Mouse (Mus musculus) embryonic facial prominence, embryonic 13.5 days (tissue): ENCODE data around the gene Cux1. TPM values are rescaled to one million over a fixed set of nuclear protein-coding genes. Genes with fewer than 3 reads are reported as not detected.

Experiments
- ATAC-seq: fragments of 200-750 bp; cut with Nextera tagmentation; 2 replicates; pipeline ENCODE4 v1.8.0; 2017; ENCODE audit warnings: low read depth; ENCODE audit not compliant: insufficient number of reproducible peaks, insufficient read depth, low FRiP score, low TSS enrichment
- H3K27ac ChIP-seq: fragments of 300-500 bp; sonication (generic); 2 replicates; pipeline ENCODE4 v1.5.1; 2015; ENCODE audit warnings: moderate library complexity, mild to moderate bottlenecking, inconsistent platforms
- H3K27me3 ChIP-seq: fragments of 300-500 bp; sonication (generic); 2 replicates; pipeline ENCODE4 v1.6.1; 2015; ENCODE audit warnings: mild to moderate bottlenecking, inconsistent platforms
- H3K36me3 ChIP-seq: fragments of 300-500 bp; sonication (generic); 2 replicates; pipeline ENCODE4 v1.6.1; 2015; ENCODE audit warnings: mild to moderate bottlenecking, inconsistent platforms
- H3K4me1 ChIP-seq: fragments of 300-500 bp; sonication (generic); 2 replicates; pipeline ENCODE4 v1.6.1; 2015; ENCODE audit warnings: inconsistent platforms
- H3K4me2 ChIP-seq: fragments of 300-500 bp; sonication (generic); 2 replicates; pipeline ENCODE4 v1.6.1; 2015; ENCODE audit warnings: moderate library complexity, mild to moderate bottlenecking, inconsistent platforms
- H3K4me3 ChIP-seq: fragments of 300-500 bp; sonication (generic); 2 replicates; pipeline ENCODE4 v1.5.1; 2015; ENCODE audit warnings: mild to moderate bottlenecking, inconsistent platforms
- H3K9ac ChIP-seq: fragments of 300-500 bp; sonication (generic); 2 replicates; pipeline ENCODE4 v1.6.1; 2015; ENCODE audit warnings: mild to moderate bottlenecking, inconsistent platforms
- H3K9me3 ChIP-seq: fragments of 300-500 bp; sonication (generic); 2 replicates; pipeline ENCODE4 v1.6.1; 2016; ENCODE audit warnings: inconsistent platforms
- WGBS: fragments of 180-500 bp; shearing (Covaris S2); methylation state at CpG from one replicate; pipeline ENCODE4 v1.1.7; 2015; ENCODE audit warnings: mixed read lengths; 5-methylcytosine and 5-hydroxymethylcytosine counted together
- polyA plus RNA-seq: library from polyadenylated mRNA; unstranded; fragments of >200 nt; fragmentation: Nextera tagmentation; extraction: Ambion mirVana; gene quantifications from 2 replicates; pipeline ENCODE4 v1.2.1, GENCODE M21; 2015

The Cux1 gene
- polyA plus RNA-seq, 1 experiment from 2014 or later = 82.7 TPM

GRCm38 (mm10) chr5:136442238-136443187 is 124.8 kb downstream of the Cux1 start:
- H3K4me2 ChIP-seq = no peak overlapping the region
- peaks cover 3% of the 10 kb centered on the region; the same call in 1 of the 2 replicates for H3K27me3 ChIP-seq
- H3K27ac ChIP-seq = no peak overlapping the region
- peaks cover 4% of the 10 kb centered on the region; the same call in 1 of the 2 replicates for H3K9me3 ChIP-seq
- H3K9ac ChIP-seq = no peak overlapping the region
- 51% methylated on average over 11 of the region's 11 CpGs for WGBS
- ATAC-seq = no peak
- no peak overlapping the region for H3K4me3 ChIP-seq
- H3K4me1 ChIP-seq = peaks cover 13% of the 10 kb centered on the region
- no peaks in the 10 kb centered on the region for H3K36me3 ChIP-seq

- no peak for ATAC-seq
- H3K4me3 ChIP-seq = no peak overlapping the region
Observed at GRCm38 (mm10) chr5:136429647-136430046, 137.6 kb downstream of the Cux1 start.

DNA sequence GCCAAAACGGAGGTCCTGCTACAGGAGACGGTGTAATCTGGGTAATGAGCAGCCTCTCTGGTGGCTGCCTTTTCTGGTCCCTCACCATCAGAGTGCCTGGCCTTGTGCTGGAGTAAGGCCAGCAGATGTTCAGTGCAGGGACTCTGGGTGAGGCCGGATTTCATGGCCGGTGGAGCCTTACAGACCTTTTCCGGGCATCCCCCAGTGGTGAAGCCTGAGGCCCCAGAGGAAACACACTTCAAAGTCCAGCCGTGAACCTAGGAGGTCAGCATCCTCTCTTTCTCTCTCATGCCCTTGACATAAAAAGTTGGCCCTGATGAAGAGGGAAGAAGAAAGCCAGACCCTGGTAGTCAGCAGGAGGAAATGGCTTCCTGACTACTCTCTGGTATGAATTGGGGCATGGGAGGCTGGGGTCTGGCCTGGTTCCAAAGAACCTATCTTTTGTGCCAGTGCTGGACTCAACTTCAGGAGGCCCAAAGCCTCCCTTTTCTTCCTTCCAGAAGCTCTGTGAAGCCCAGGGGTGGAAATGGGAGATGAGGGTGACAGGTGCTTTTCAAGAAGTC is 138.7 kb downstream of the Cux1 start:
- Histone ChIP-seq H3K9me3 (no peaks in the 10 kb centered on the region), H3K4me2 (no peak overlapping the region), H3K9ac (no peak overlapping the region), H3K36me3 (no peaks in the 10 kb centered on the region), H3K4me1 (peaks cover 25% of the 10 kb centered on the region), H3K27ac (peak overlapping the region; percentile 62), H3K27me3 (peaks cover 25% of the 10 kb centered on the region), H3K4me3 (no peak overlapping the region)
- WGBS = 48% methylated on average over 6 of the region's 6 CpGs
- no peak for ATAC-seq

More at GRCm38 (mm10) chr5:136429647-136430046, 137.6 kb downstream of the Cux1 start:
- WGBS = 73% methylated on average over 4 of the region's 4 CpGs
- H3K9me3 ChIP-seq = no peaks in the 10 kb centered on the region
- H3K9ac ChIP-seq = no peak overlapping the region
- no peak overlapping the region for H3K27ac ChIP-seq
- H3K36me3 ChIP-seq = no peaks in the 10 kb centered on the region
- H3K4me2 ChIP-seq = no peak overlapping the region
- peaks cover 26% of the 10 kb centered on the region for H3K27me3 ChIP-seq
- peaks cover 27% of the 10 kb centered on the region for H3K4me1 ChIP-seq

DNA sequence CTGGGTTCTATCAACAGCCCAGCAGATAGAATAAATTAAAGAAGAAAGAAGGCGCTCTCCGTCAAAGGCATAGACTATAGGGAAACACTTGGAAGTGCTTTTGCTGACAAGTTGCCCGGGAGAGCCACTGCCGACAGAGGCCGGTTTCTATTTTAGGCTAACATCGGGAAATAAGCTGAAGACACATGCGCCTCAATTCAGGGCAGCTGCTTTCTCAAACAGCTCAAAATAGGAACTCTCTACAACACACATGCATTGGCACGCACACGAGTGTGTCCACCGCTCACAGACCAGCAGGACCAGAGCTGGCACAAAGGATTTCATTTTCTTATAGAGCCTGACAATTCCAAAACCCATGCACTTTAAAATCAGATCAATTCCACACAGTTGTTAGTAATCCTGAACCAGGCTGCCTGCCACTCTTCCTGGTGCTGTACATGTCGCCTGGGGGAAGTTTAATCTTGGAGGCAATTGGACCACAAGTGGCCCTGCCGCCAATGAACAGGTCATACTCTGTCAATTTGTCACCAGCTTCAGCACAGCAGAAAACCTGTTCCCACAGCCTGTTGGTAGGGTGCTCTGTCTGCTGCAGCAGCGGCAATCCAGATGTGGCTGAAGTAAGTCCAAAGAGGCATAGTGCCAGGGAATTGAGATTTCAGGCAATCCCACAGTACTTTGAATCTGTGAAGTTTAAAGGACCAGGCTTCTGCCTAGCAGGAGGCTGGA is 139.4 kb downstream of the Cux1 start:
- Histone ChIP-seq H3K4me3 (no peak overlapping the region), H3K36me3 (no peaks in the 10 kb centered on the region), H3K27me3 (peaks cover 20% of the 10 kb centered on the region), H3K4me1 (peaks cover 25% of the 10 kb centered on the region), H3K4me2 (0 out of 2 replicates have a peak overlapping the region, but pooled peaks have one; percentile 3), H3K9ac (no peak overlapping the region), H3K27ac (peak overlapping the region; percentile 62), H3K9me3 (no peaks in the 10 kb centered on the region)
- WGBS = 53% methylated on average over 13 of the region's 13 CpGs
- ATAC-seq = no peak

GRCm38 (mm10) chr5:136427121-136427771 is 140.0 kb downstream of the Cux1 start:
- Histone ChIP-seq H3K36me3 (no peaks in the 10 kb centered on the region), H3K4me1 (peaks cover 25% of the 10 kb centered on the region), H3K4me2 (0 out of 2 replicates have a peak overlapping the region, but pooled peaks have one; percentile 3), H3K27ac (peak overlapping the region; percentile 62), H3K9ac (no peak overlapping the region), H3K9me3 (no peaks in the 10 kb centered on the region), H3K27me3 (peaks cover 18% of the 10 kb centered on the region), H3K4me3 (no peak overlapping the region)
- WGBS = 58% methylated on average over 4 of the region's 4 CpGs
- no peak for ATAC-seq

DNA sequence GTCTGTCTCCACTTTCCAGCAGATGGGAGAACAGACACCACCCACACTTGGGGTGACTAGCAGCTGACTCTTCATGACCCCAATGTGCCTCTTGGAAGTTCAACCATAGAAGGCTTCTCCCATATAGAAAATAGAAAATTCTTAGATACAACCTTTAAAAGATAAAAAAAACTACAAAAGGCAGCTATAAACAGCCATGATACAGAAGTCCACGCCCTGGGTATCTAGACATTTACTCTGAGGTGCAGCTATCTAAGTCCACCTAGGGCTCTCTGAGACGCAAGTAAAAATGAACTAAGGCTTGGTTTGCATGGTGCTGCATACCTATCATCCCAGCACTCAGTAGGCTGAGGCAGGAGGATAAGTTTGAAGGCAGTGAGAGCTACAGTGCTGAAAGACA is 144.3 kb downstream of the Cux1 start:
- H3K36me3 ChIP-seq = no peaks in the 10 kb centered on the region
- peaks cover 15% of the 10 kb centered on the region for H3K4me1 ChIP-seq
- no peak overlapping the region for H3K9ac ChIP-seq
- H3K27me3 ChIP-seq = peaks cover 6% of the 10 kb centered on the region
- H3K27ac ChIP-seq = no peak overlapping the region
- no peak for ATAC-seq
- no peaks in the 10 kb centered on the region for H3K9me3 ChIP-seq
- H3K4me3 ChIP-seq = no peak overlapping the region
- WGBS = 95% methylated on average over 2 of the region's 2 CpGs
- H3K4me2 ChIP-seq = no peak overlapping the region

DNA sequence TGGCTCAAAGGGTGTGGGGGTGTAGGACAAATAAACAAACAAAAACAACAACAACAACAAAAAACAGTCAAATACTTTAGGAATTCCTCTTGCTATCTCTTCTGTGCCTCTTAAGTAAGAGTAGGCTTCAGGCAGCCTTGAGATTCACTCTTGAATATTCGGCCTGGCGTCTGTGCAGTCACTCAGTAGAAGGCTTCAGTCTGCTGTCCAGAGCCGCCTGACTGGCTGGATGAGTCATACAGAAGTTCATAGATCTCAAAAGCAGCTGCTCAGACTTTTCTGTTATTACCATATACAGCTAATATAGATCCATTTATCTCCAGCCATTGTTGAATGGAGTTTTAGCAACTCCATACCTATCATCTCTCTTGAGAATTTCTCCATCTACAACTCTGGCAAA is 145.4 kb downstream of the Cux1 start:
- Histone ChIP-seq H3K4me2 (no peak overlapping the region), H3K9ac (no peak overlapping the region), H3K27ac (no peak overlapping the region), H3K27me3 (peaks cover 10% of the 10 kb centered on the region), H3K36me3 (no peaks in the 10 kb centered on the region), H3K4me3 (no peak overlapping the region), H3K9me3 (no peaks in the 10 kb centered on the region), H3K4me1 (peaks cover 5% of the 10 kb centered on the region)
- WGBS = 87% methylated on average over 3 of the region's 3 CpGs
- ATAC-seq = no peak

- H3K36me3 ChIP-seq = no peaks in the 10 kb centered on the region
- no peak overlapping the region for H3K4me3 ChIP-seq
- no peak for ATAC-seq
- H3K9me3 ChIP-seq = no peaks in the 10 kb centered on the region
- H3K27ac ChIP-seq = no peak overlapping the region
- H3K4me2 ChIP-seq = no peak overlapping the region
- H3K4me1 ChIP-seq = no peaks in the 10 kb centered on the region
- H3K9ac ChIP-seq = no peak overlapping the region
- WGBS = 79% methylated on average over 3 of the region's 3 CpGs
- peaks cover 12% of the 10 kb centered on the region for H3K27me3 ChIP-seq
Observed at GRCm38 (mm10) chr5:136421316-136421715, 146.0 kb downstream of the Cux1 start.

- no peak for ATAC-seq
- no peak overlapping the region for H3K4me2 ChIP-seq
- peaks cover 5% of the 10 kb centered on the region; the same call in 1 of the 2 replicates for H3K4me1 ChIP-seq
- no peaks in the 10 kb centered on the region for H3K36me3 ChIP-seq
- H3K27me3 ChIP-seq = peaks cover 18% of the 10 kb centered on the region; the same call in 1 of the 2 replicates
- no peak overlapping the region for H3K27ac ChIP-seq
- no peaks in the 10 kb centered on the region for H3K9me3 ChIP-seq
- no peak overlapping the region for H3K4me3 ChIP-seq
- 85% methylated on average over 3 of the region's 3 CpGs for WGBS
- H3K9ac ChIP-seq = no peak overlapping the region
Observed at GRCm38 (mm10) chr5:136420342-136420741, 146.9 kb downstream of the Cux1 start.

GRCm38 (mm10) chr5:136417891-136418290 is 149.4 kb downstream of the Cux1 start:
- Histone ChIP-seq H3K27ac (no peak overlapping the region), H3K4me2 (no peak overlapping the region), H3K9me3 (no peaks in the 10 kb centered on the region), H3K36me3 (no peaks in the 10 kb centered on the region), H3K4me1 (peaks cover 11% of the 10 kb centered on the region; the same call in 1 of the 2 replicates), H3K9ac (no peak overlapping the region), H3K27me3 (peaks cover 19% of the 10 kb centered on the region), H3K4me3 (no peak overlapping the region)
- ATAC-seq = no peak
- WGBS = 85% methylated on average over 4 of the region's 4 CpGs

GRCm38 (mm10) chr5:136414479-136414878 is 152.8 kb downstream of the Cux1 start:
- Histone ChIP-seq H3K4me1 (peaks cover 23% of the 10 kb centered on the region), H3K36me3 (no peaks in the 10 kb centered on the region), H3K9ac (no peak overlapping the region), H3K27ac (no peak overlapping the region), H3K9me3 (no peaks in the 10 kb centered on the region), H3K27me3 (peaks cover 33% of the 10 kb centered on the region), H3K4me3 (no peak overlapping the region), H3K4me2 (no peak overlapping the region)
- no peak for ATAC-seq
- 55% methylated on average over 2 of the region's 2 CpGs for WGBS
